Mouse (Mus musculus) MEL (cell line): ENCODE measurements around the gene Themis2.
"Not testable (repeated sequence)": the region's sequence is repeated elsewhere in the genome, so short reads cannot be mapped to it uniquely, and the experiment has no call there.

Experiments
- CTCF ChIP-seq, 3 experiments: IDR thresholded peaks in 2 of 3; conservative IDR thresholded peaks in 1 of 3; 2 replicates each; pipeline ENCODE4 v1.5.1; 2011 to 2012; ENCODE audit warnings: low read length in 3 of 3, low read depth in 2 of 3, mild to moderate bottlenecking in 2 of 3, improper control_type of control experiment in 1 of 3, inconsistent platforms in 1 of 3, mixed read lengths in 1 of 3, moderate library complexity in 1 of 3; ENCODE audit not compliant: control insufficient read depth in 1 of 3, insufficient read depth in 1 of 3, poor library complexity in 1 of 3, severe bottlenecking in 1 of 3
- GABPA ChIP-seq: IDR thresholded peaks from 2 replicates; pipeline ENCODE4 v1.6.1; 2012; ENCODE audit warnings: low read depth, mild to moderate bottlenecking, inconsistent platforms, low read length, improper control_type of control experiment, moderate library complexity
- MXI1 ChIP-seq: IDR thresholded peaks from 2 replicates; pipeline ENCODE4 v1.6.1; 2011; ENCODE audit warnings: mild to moderate bottlenecking, low read depth, low read length, improper control_type of control experiment
- POLR2A ChIP-seq, 2 experiments: IDR thresholded peaks; 2 replicates each; pipeline ENCODE4 v1.6.1; 2011 to 2012; ENCODE audit warnings: low read length in 2 of 2, mild to moderate bottlenecking in 2 of 2, control low read depth in 1 of 2, improper control_type of control experiment in 1 of 2, low read depth in 1 of 2, moderate library complexity in 1 of 2; ENCODE audit not compliant: control insufficient read depth in 1 of 2, insufficient read depth in 1 of 2, poor library complexity in 1 of 2
- TAL1 ChIP-seq: IDR thresholded peaks from 2 replicates; pipeline ENCODE4 v1.6.1; 2012; ENCODE audit warnings: mild to moderate bottlenecking, inconsistent platforms, low read length, moderate library complexity, mixed read lengths
- USF1 ChIP-seq: IDR thresholded peaks from 2 replicates; pipeline ENCODE4 v1.6.1; 2014; ENCODE audit warnings: low read depth, mild to moderate bottlenecking, inconsistent platforms, low read length, improper control_type of control experiment, moderate library complexity

- TF ChIP-seq MXI1; POLR2A (IDR thresholded peaks at IDR 0.05; ENCODE audit: control insufficient read depth in 1 of 2, insufficient read depth in 1 of 2, low read depth in 1 of 2, low read length in 2 of 2, poor library complexity in 1 of 2); CTCF (IDR thresholded peaks at IDR 0.05 in 2 of 3, conservative IDR thresholded peaks at IDR 0.05 in 1 of 3; ENCODE audit: control insufficient read depth in 1 of 3, insufficient read depth in 1 of 3, low read depth in 2 of 3, low read length in 3 of 3, poor library complexity in 1 of 3, severe bottlenecking in 1 of 3); GABPA; TAL1; USF1: not testable (repeated sequence)
Measured at GRCm38 (mm10) chr4:132737154-132737553, 59.0 kb downstream of the Themis2 start.
